Mouse (Mus musculus): ENCODE results near the gene Zfp446. TPM values are rescaled to one million over a fixed set of nuclear protein-coding genes. Genes with fewer than 3 reads are reported as not detected.

The Zfp446 gene
- polyA plus RNA-seq, 1 experiment, result 4.4 TPM

DNA sequence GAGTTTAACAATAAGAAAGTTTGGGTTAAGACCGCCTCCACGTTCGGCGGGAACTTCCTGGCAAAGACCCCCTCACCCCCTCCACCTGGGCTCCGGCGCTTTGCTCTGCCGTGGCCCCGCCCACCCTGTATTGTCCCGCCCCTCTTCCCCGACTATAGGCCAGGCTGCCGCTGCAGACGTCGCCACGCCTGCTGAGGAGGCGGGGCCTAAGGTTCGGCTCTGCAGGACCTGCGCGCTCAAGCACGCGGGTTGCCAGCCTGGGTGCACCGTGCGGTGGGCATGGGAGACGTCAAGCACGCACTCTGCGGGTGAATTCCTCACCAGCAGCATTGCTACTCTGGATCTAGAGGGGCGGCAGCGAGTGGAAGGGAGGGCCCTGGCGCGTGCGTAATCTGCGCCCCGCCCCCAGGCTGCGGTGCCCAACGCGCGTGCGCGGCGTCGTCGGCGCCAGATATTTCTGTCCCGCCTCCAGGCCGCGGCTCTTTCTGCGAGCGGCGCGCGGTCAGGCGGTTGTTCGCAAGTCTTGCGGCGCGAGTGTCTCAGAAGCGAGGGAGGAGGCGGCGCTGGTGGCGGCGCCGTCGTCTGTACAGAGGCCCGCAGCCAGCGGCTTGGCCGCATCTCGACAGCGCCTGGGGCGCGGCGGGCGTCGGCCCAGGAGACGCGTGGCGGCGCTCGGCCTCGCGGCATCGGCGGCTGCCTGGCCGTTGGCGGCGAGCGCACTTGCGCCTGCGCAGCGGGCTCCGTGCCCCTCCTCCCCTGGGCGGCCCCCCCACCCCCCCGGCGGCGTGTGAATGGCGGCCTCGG is 46.5 kb downstream of the Zfp446 start:
- H3K27ac ChIP-seq (ENCODE audit: control insufficient read depth, insufficient read depth, low read depth, low read length, poor library complexity), result peak overlapping the region; percentile 99
- under 1% methylated on average over 93 of the region's 95 CpGs for WGBS
- H3K4me1 ChIP-seq (ENCODE audit: control insufficient read depth, insufficient read depth, low read length), result peaks cover 4% of the 10 kb centered on the region
- TF ChIP-seq CTCF (IDR thresholded peaks at IDR 0.05; ENCODE audit: control insufficient read depth, insufficient read depth, low read length), result no peak; the same call in 1 of the 2 replicates
- peak; percentile 83; the same call in 1 of the 2 replicates for TF ChIP-seq POLR2A (IDR thresholded peaks at IDR 0.05; ENCODE audit: borderline replicate concordance, control insufficient read depth, low read depth, low read length)
- peak overlapping the region; percentile 93 for H3K4me3 ChIP-seq (replicated peaks; ENCODE audit: control insufficient read depth, low read depth, low read length)

DNA sequence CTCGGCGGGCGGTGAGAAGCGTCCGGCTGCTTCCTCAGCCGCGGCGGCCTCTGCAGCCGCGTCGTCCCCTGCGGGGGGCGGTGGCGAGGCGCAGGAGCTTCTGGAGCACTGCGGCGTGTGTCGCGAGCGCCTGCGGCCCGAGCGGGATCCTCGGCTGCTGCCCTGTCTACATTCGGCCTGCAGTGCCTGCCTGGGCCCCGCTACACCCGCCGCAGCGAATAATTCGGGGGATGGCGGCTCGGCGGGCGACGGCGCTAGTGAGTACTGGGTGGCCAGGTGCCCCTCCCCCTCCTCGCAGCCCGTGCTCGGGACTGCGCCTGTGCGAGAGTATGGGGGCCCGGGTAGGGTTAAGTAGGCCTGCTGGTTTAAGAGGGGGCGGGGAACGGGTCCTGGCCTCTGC is 47.2 kb downstream of the Zfp446 start:
- Histone ChIP-seq H3K4me3 (replicated peaks; ENCODE audit: control insufficient read depth, low read depth, low read length) (peak overlapping the region; percentile 65), H3K27ac (ENCODE audit: control insufficient read depth, insufficient read depth, low read depth, low read length, poor library complexity) (peak overlapping the region; percentile 99), H3K4me1 (ENCODE audit: control insufficient read depth, insufficient read depth, low read length) (peaks cover 4% of the 10 kb centered on the region)
- TF ChIP-seq POLR2A (IDR thresholded peaks at IDR 0.05; ENCODE audit: borderline replicate concordance, control insufficient read depth, low read depth, low read length), result no peak
- no peak for TF ChIP-seq CTCF (IDR thresholded peaks at IDR 0.05; ENCODE audit: control insufficient read depth, insufficient read depth, low read length)
- under 1% methylated on average over 44 of the region's 44 CpGs for WGBS

DNA sequence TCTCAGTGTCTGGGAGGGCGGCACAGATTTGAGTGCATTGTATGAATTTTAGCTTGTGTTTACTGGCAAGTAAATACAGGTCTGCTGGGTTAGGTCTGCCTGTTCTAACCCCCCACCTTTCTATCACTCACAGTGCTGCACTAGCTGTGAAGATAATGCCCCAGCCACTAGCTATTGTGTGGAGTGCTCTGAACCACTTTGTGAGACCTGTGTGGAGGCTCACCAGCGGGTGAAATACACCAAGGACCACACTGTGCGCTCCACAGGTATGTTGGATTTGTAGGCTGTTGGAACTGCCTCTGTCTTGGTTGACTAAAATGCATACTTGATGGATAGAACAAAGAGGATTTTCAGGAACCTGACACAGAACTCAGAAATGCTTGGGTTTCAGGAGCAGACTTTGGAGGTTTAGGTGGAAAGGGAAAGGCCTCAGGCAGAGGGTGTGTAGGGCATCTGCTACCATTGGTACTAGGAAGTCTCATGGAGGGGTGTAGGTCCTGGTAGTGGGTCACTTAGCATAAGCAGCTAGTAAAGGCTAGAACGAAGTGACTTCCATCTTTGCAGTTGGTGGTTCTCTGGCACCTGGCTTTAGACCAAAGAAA is 48.0 kb downstream of the Zfp446 start:
- peak overlapping the region; percentile 65 for H3K4me3 ChIP-seq (replicated peaks; ENCODE audit: control insufficient read depth, low read depth, low read length)
- H3K27ac ChIP-seq (ENCODE audit: control insufficient read depth, insufficient read depth, low read depth, low read length, poor library complexity), result no peak overlapping the region
- H3K4me1 ChIP-seq (ENCODE audit: control insufficient read depth, insufficient read depth, low read length), result peaks cover 4% of the 10 kb centered on the region
- 29% methylated on average over 4 of the region's 4 CpGs for WGBS
- TF ChIP-seq POLR2A (IDR thresholded peaks at IDR 0.05; ENCODE audit: borderline replicate concordance, control insufficient read depth, low read depth, low read length) (no peak), CTCF (IDR thresholded peaks at IDR 0.05; ENCODE audit: control insufficient read depth, insufficient read depth, low read length) (no peak)

DNA sequence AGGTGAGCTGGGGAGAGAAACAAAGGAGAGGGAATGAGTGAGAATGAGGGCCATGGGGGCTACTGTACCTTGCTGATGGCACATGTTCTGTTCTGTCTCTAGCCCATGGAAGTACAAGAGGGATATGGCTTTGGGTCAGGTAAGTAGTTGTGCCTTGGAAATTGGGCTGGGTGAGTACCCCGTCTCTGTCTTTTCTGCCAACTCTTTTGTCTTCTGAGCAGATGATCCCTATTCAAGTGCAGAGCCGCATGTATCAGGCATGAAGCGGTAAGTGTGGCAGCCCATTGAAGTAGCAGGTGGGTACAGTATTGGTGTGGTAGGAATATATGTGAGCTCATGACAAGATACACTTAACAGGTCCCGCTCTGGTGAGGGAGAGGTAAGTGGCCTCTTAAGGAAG is 51.3 kb downstream of the Zfp446 start:
- TF ChIP-seq POLR2A (IDR thresholded peaks at IDR 0.05; ENCODE audit: borderline replicate concordance, control insufficient read depth, low read depth, low read length) (no peak), CTCF (IDR thresholded peaks at IDR 0.05; ENCODE audit: control insufficient read depth, insufficient read depth, low read length) (no peak)
- H3K27ac ChIP-seq (ENCODE audit: control insufficient read depth, insufficient read depth, low read depth, low read length, poor library complexity), result no peak overlapping the region
- peaks cover 2% of the 10 kb centered on the region; the same call in 1 of the 2 replicates for H3K4me1 ChIP-seq (ENCODE audit: control insufficient read depth, insufficient read depth, low read length)
- 94% methylated on average over 4 of the region's 4 CpGs for WGBS
- H3K4me3 ChIP-seq (replicated peaks; ENCODE audit: control insufficient read depth, low read depth, low read length), result no peak overlapping the region

DNA sequence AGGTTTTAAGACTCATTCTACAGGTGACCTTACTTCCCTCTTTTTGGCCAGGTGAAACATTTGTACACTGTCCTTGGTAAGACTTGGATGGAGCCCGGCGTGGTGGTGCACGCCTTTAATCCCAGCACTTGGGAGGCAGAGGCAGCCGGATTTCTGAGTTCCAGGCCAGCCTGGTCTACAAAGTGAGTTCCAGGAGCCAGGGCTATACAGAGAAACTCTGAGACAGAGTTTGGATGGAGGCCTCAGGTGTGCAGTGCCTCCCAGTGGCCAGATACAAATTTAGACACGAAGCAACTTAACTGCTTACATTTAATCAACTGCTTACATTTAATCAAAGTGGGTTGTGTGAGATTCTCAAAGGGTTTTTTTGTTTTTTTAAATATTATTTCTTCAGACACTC is 53.4 kb downstream of the Zfp446 start:
- 74% methylated on average over 5 of the region's 5 CpGs for WGBS
- Histone ChIP-seq H3K4me3 (replicated peaks; ENCODE audit: control insufficient read depth, low read depth, low read length) (no peak overlapping the region), H3K27ac (ENCODE audit: control insufficient read depth, insufficient read depth, low read depth, low read length, poor library complexity) (no peak overlapping the region), H3K4me1 (ENCODE audit: control insufficient read depth, insufficient read depth, low read length) (peaks cover 3% of the 10 kb centered on the region; the same call in 1 of the 2 replicates)
- TF ChIP-seq POLR2A (IDR thresholded peaks at IDR 0.05; ENCODE audit: borderline replicate concordance, control insufficient read depth, low read depth, low read length) (no peak), CTCF (IDR thresholded peaks at IDR 0.05; ENCODE audit: control insufficient read depth, insufficient read depth, low read length) (no peak)

DNA sequence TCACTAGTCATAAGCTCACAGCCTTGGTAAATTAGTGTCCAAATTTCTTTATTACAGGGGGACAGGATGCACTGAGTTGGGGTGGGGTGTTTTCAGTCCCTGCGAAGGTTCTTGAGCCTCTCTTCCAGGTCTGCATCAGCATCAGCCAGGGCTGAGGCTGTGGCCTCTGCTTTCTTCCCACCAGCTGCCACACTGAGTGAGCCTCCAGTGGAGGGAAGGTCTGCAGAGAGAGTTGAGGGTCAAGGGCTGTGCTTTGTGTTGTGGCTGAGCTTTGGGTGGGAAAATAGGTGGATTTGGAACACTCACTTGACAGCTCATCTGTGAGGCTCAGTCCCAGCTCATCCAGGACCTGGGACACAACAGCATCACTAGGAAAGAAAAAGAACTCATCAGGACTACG is 54.3 kb downstream of the Zfp446 start:
- TF ChIP-seq POLR2A (IDR thresholded peaks at IDR 0.05; ENCODE audit: borderline replicate concordance, control insufficient read depth, low read depth, low read length), result no peak
- TF ChIP-seq CTCF (IDR thresholded peaks at IDR 0.05; ENCODE audit: control insufficient read depth, insufficient read depth, low read length), result no peak
- WGBS, result 83% methylated on average over 2 of the region's 2 CpGs
- Histone ChIP-seq H3K27ac (ENCODE audit: control insufficient read depth, insufficient read depth, low read depth, low read length, poor library complexity) (no peak overlapping the region), H3K4me3 (replicated peaks; ENCODE audit: control insufficient read depth, low read depth, low read length) (no peak overlapping the region), H3K4me1 (ENCODE audit: control insufficient read depth, insufficient read depth, low read length) (peaks cover 3% of the 10 kb centered on the region; the same call in 1 of the 2 replicates)

DNA sequence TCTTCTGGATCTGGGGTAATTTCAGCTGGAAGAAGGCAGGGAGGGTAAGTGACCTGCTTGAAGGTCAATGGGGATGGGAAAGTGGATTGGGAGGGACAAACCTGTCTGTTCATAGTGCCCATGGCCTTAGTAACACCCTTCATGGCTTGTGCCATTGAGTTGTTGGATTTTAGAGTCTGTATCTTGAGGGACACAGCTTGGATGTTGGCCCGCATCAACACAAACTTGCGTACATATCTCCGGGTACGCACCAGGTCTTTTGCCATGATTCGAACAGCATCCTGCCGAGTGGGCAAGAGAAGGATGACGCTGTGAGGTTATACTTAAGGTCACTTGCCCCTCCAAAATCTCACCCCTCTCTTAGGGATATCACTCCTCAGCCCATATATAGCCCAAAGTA is 54.9 kb downstream of the Zfp446 start:
- Histone ChIP-seq H3K4me1 (ENCODE audit: control insufficient read depth, insufficient read depth, low read length) (peaks cover 3% of the 10 kb centered on the region; the same call in 1 of the 2 replicates), H3K4me3 (replicated peaks; ENCODE audit: control insufficient read depth, low read depth, low read length) (no peak overlapping the region), H3K27ac (ENCODE audit: control insufficient read depth, insufficient read depth, low read depth, low read length, poor library complexity) (no peak overlapping the region)
- 89% methylated on average over 7 of the region's 7 CpGs for WGBS
- TF ChIP-seq POLR2A (IDR thresholded peaks at IDR 0.05; ENCODE audit: borderline replicate concordance, control insufficient read depth, low read depth, low read length) (no peak), CTCF (IDR thresholded peaks at IDR 0.05; ENCODE audit: control insufficient read depth, insufficient read depth, low read length) (no peak)

DNA sequence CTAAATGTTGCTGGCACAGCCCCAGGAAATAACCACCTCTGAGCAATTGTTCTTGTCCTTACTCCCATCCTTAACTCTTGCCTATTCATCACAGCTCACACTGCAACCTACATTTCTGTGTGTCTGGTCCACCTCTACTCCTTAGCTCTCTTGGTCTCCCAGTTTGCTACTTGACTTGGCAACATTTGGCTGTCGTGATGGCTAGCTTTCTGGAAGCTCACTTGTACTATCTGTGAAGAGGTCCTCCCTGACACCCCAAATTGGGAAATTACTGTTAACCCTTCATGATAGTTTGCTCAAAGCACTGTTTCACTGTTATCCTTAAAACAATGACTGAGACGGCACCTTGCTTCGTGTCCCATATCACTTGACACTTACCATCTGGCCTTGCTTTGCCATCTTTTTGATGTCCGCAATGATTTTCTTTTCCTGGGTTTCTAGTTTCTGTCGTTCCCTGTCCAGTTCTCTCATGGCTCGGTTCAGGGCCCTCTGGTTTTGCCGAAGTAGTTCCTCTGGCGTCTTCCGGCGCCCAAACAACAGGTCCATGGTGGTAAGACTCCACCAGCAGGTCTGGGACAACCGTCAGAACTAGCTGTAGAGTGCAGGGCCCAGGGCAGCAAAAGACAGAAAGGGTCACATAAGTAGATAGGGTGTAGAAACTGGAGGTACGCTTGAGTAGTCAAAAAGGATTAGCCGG is 56.0 kb downstream of the Zfp446 start:
- WGBS, result 40% methylated on average over 13 of the region's 13 CpGs
- TF ChIP-seq CTCF (IDR thresholded peaks at IDR 0.05; ENCODE audit: control insufficient read depth, insufficient read depth, low read length), result no peak
- TF ChIP-seq POLR2A (IDR thresholded peaks at IDR 0.05; ENCODE audit: borderline replicate concordance, control insufficient read depth, low read depth, low read length), result no peak
- peak overlapping the region; percentile 90 for H3K4me3 ChIP-seq (replicated peaks; ENCODE audit: control insufficient read depth, low read depth, low read length)
- peak overlapping the region; percentile 90 for H3K27ac ChIP-seq (ENCODE audit: control insufficient read depth, insufficient read depth, low read depth, low read length, poor library complexity)
- H3K4me1 ChIP-seq (ENCODE audit: control insufficient read depth, insufficient read depth, low read length), result peaks cover 3% of the 10 kb centered on the region; the same call in 1 of the 2 replicates

Measured in bone marrow, adult 2 months (tissue).